Mouse (Mus musculus) erythroblast, embryonic 14.5 days (primary cell): ENCODE results near the gene Daam1.

Source experiments
- GATA1 ChIP-seq: IDR thresholded peaks from 2 replicates; pipeline ENCODE4 v1.6.1; 2012; ENCODE audit warnings: low read length, inconsistent platforms, mixed read lengths
- TAL1 ChIP-seq: IDR thresholded peaks from 3 replicates; pipeline ENCODE4 v1.6.1; 2012; ENCODE audit warnings: low read length, inconsistent platforms, mixed read lengths

DNA sequence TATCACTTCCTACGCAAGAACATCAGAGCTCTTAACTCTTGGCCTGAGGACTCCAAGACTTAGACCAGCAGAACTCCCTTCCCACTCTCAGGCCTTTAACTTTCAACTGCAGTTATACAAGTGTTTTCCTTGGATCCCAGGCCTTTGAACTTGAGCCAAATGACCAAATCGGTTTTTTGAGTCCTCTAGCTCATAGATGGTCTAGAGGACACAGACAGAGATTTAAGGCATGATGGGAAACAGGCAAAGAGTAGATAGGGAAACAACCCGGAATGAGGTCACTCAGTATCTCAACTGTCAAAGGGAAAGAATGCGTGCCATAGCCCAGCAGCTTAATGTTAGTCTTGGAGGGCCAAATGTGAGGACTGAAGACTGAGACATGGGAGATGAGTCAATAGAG is 42.1 kb upstream of the Daam1 start:
- no peak for TF ChIP-seq GATA1
- TF ChIP-seq TAL1, result no peak
